Comparison of ENCODE assay signal across 16 mouse cellular contexts in the genomic region with DNA sequence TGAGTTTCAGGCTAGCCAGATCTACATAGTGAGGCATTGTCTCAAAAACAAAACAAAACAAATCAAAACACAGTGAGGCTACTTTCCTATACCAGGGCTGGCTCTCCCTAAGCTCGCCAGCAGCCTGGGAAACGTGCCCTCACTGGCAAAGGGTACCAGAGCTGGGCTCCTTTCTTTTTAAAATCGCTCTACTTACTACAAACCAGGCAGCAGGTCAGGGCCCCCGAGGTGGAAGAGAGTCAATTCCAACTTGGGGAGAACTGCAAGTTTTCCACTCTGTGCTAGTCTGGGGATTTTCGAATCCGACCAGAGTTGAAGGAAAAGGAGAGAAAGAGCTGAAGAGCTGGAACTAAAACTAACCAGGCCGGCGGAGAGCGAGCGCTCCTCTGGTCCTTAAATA. TPM values are rescaled to one million over a fixed set of nuclear protein-coding genes. Genes with fewer than 3 reads are reported as not detected.
DNase-seq lines count a peak whose midpoint lies in the region; ATAC-seq and TF ChIP-seq lines count a peak whose summit lies in the region.
"Had no signal": no experiment of that assay in that cellular context is flagged by ENCODE, and none has a peak within 500 bp of the region (broad histone marks: within the 10 kb centered on the region; RNA-seq: fewer than 3 reads in every experiment).

No protein-coding gene starts in this region.

- H3K4me3 ChIP-seq in left cerebral cortex, adult 2 months = no peak overlapping the region
- no peak overlapping the region for H3K4me3 ChIP-seq in cortical plate, adult 2 months (ENCODE audit: insufficient read depth, low read length)
- H3K4me3 ChIP-seq in hindbrain, postnatal 0 days (ENCODE audit: low read length) = no peak overlapping the region
- H3K4me3 ChIP-seq: heart, embryonic 12.5 days had no signal

- WGBS in hindbrain, postnatal 0 days = 32% methylated on average over 10 of the region's 10 CpGs

- no peaks in the 10 kb centered on the region for H3K9me3 ChIP-seq in hindbrain, postnatal 0 days (ENCODE audit: low read length)
- H3K9me3 ChIP-seq: heart, embryonic 12.5 days had no signal

- TF ChIP-seq POLR2A in cortical plate, adult 2 months (IDR thresholded peaks at IDR 0.05; ENCODE audit: extremely low read depth, insufficient read depth, low read length) = no peak

- intact Hi-C loops in left cerebral cortex, adult 2 months (cut with DNase I) = no loop called here
- intact Hi-C loops in heart, postnatal 36 days (cut with DNase I) = no loop called here

- H3K27me3 ChIP-seq in hindbrain, postnatal 0 days (ENCODE audit: insufficient read depth, low read length) = peaks cover 13% of the 10 kb centered on the region
- H3K27me3 ChIP-seq: Patski had no signal

- H3K4me1 ChIP-seq in cortical plate, adult 2 months (ENCODE audit: control insufficient read depth, insufficient read depth, low read length) = peaks cover 22% of the 10 kb centered on the region
- H3K4me1 ChIP-seq in hindbrain, postnatal 0 days (ENCODE audit: insufficient read depth, low read length) = peaks cover 50% of the 10 kb centered on the region

- 0 out of 2 replicates have a peak overlapping the region, but pooled peaks have one; percentile 5 for H3K4me2 ChIP-seq in hindbrain, postnatal 0 days (ENCODE audit: low read depth, low read length)
- H3K4me2 ChIP-seq: heart, embryonic 12.5 days had no signal

- peak overlapping the region; percentile 96 for H3K27ac ChIP-seq in left cerebral cortex, adult 2 months
- peak overlapping the region; percentile 76 for H3K27ac ChIP-seq in cortical plate, adult 2 months (ENCODE audit: insufficient read depth, low read length)
- H3K27ac ChIP-seq in hindbrain, postnatal 0 days = peak overlapping the region; percentile 90
- H3K27ac ChIP-seq: kidney, postnatal 0 days; liver, embryonic 14.5 days had no signal

- no peak for TF ChIP-seq CTCF in left cerebral cortex, adult 2 months (IDR thresholded peaks at IDR 0.05)
- TF ChIP-seq CTCF in cortical plate, adult 2 months (IDR thresholded peaks at IDR 0.05; ENCODE audit: extremely low read depth, insufficient read depth, low read length) = no peak
- TF ChIP-seq CTCF in hindbrain, postnatal 0 days (IDR thresholded peaks at IDR 0.05; ENCODE audit: low read depth) = no peak

- ATAC-seq in hindbrain, postnatal 0 days = no peak
- ATAC-seq in monocyte, adult 5-6 weeks (replicated peaks; ENCODE audit: insufficient number of reproducible peaks, low FRiP score, low TSS enrichment, poor library complexity, severe bottlenecking) = no peak
- ATAC-seq: CD4-positive, CD25-positive, alpha-beta regulatory T cell, adult 4 months; inflammation-experienced regulatory T-cells, adult 6 months; Patski had no signal

- peak overlapping the region; percentile 30; the same call in 1 of the 2 replicates for H3K9ac ChIP-seq in hindbrain, postnatal 0 days (replicated peaks; ENCODE audit: low read length)
- H3K9ac ChIP-seq: heart, embryonic 12.5 days; liver, embryonic 14.5 days had no signal

- peak; percentile 44 to 56 for DNase-seq in cerebellum, postnatal 36 days
- DNase-seq in cerebellum, adult 9-10 months = no peak
- DNase-seq in left cerebral cortex, adult 2 months (ENCODE audit: extremely low spot score in 1 of 2, low spot score in 2 of 2) = no peak
- no peak for DNase-seq in left cerebral cortex, adult 9 months (ENCODE audit: low spot score in 2 of 2)
- peak; percentile 42 for DNase-seq in hindbrain, postnatal 0 days (ENCODE audit: low spot score)
- no peak for DNase-seq in heart, postnatal 36 days
- DNase-seq: adrenal gland, postnatal 14 days; layer of hippocampus, postnatal 36 days had no signal

- H3K36me3 ChIP-seq in hindbrain, postnatal 0 days (ENCODE audit: insufficient read depth, low read length) = no peaks in the 10 kb centered on the region
- H3K36me3 ChIP-seq: heart, embryonic 12.5 days had no signal

RNA-seq across cellular contexts. Expression of gene Nfix, which starts 17.5 kb away (rescaled TPM):
- total RNA-seq in left cerebral cortex, adult 2 months (2021) = 100 to 1,000 TPM; 347 to 350 TPM
- polyA plus RNA-seq in cortical plate, adult 2 months (2012; rRNA removed) = 82.8 and 89.1 TPM in 2 replicates
- 90.4 and 92.5 TPM in 2 replicates for total RNA-seq in hindbrain, postnatal 0 days (2014; rRNA removed)
- polyA plus RNA-seq in hindbrain, postnatal 0 days (2015; fragmentation: Nextera tagmentation; extraction: Ambion mirVana) = 123 and 126 TPM in 2 replicates
- 8.1 to 16.7 TPM (median 9.9 TPM) in 3 replicates for total RNA-seq in monocyte, adult 5-6 weeks (2017)
- total RNA-seq in heart, postnatal 36 days (2021) = 100 to 1,000 TPM; 279 to 296 TPM

RNA-seq across cellular contexts. Expression of gene Dand5, which starts 39.9 kb away (rescaled TPM):
- total RNA-seq in left cerebral cortex, adult 2 months (2021) = 10 to 100 TPM in 1 of 2 experiments, 1 to 10 TPM in 1; 9.7 to 11.1 TPM
- polyA plus RNA-seq in cortical plate, adult 2 months (2012; rRNA removed) = 14.9 and 16.0 TPM in 2 replicates
- 6.6 and 7.2 TPM in 2 replicates for total RNA-seq in hindbrain, postnatal 0 days (2014; rRNA removed)
- polyA plus RNA-seq in hindbrain, postnatal 0 days (2015; fragmentation: Nextera tagmentation; extraction: Ambion mirVana) = 12.3 and 12.5 TPM in 2 replicates
- total RNA-seq in monocyte, adult 5-6 weeks (2017) = 3.6 to 4.0 TPM (median 3.8 TPM) in 3 replicates
- total RNA-seq in heart, postnatal 36 days (2021) = 1 to 10 TPM; 9.3 to 9.9 TPM

RNA-seq across cellular contexts. Expression of gene Gadd45gip1, which starts 48.6 kb away (rescaled TPM):
- 10 to 100 TPM; 23.9 to 25.8 TPM for total RNA-seq in left cerebral cortex, adult 2 months (2021)
- 26.0 and 31.2 TPM in 2 replicates for polyA plus RNA-seq in cortical plate, adult 2 months (2012; rRNA removed)
- total RNA-seq in hindbrain, postnatal 0 days (2014; rRNA removed) = 33.0 and 34.1 TPM in 2 replicates
- polyA plus RNA-seq in hindbrain, postnatal 0 days (2015; fragmentation: Nextera tagmentation; extraction: Ambion mirVana) = 43.4 and 45.3 TPM in 2 replicates
- 10.0 to 12.8 TPM (median 11.2 TPM) in 3 replicates for total RNA-seq in monocyte, adult 5-6 weeks (2017)
- 10 to 100 TPM; 28.5 to 29.5 TPM for total RNA-seq in heart, postnatal 36 days (2021)

RNA-seq across cellular contexts. Expression of gene Rad23a, which starts 57.8 kb away (rescaled TPM):
- 10 to 100 TPM; 77.7 to 77.8 TPM for total RNA-seq in left cerebral cortex, adult 2 months (2021)
- 84.7 and 85.9 TPM in 2 replicates for polyA plus RNA-seq in cortical plate, adult 2 months (2012; rRNA removed)
- 62.5 and 68.1 TPM in 2 replicates for total RNA-seq in hindbrain, postnatal 0 days (2014; rRNA removed)
- polyA plus RNA-seq in hindbrain, postnatal 0 days (2015; fragmentation: Nextera tagmentation; extraction: Ambion mirVana) = 90.6 and 98.0 TPM in 2 replicates
- 31.6 to 37.2 TPM (median 34.2 TPM) in 3 replicates for total RNA-seq in monocyte, adult 5-6 weeks (2017)
- 10 to 100 TPM; 84.0 to 87.4 TPM for total RNA-seq in heart, postnatal 36 days (2021)

RNA-seq across cellular contexts. Expression of gene G430095P16Rik, which starts 59.9 kb away (rescaled TPM):
- not detected for total RNA-seq in left cerebral cortex, adult 2 months (2021)
- 0.30 and 0.42 TPM in 2 replicates for polyA plus RNA-seq in cortical plate, adult 2 months (2012; rRNA removed)
- total RNA-seq in hindbrain, postnatal 0 days (2014; rRNA removed) = 1.2 TPM in 1 of 2 replicates, not detected in the other
- 1.1 and 1.7 TPM in 2 replicates for polyA plus RNA-seq in hindbrain, postnatal 0 days (2015; fragmentation: Nextera tagmentation; extraction: Ambion mirVana)
- total RNA-seq in monocyte, adult 5-6 weeks (2017) = 6.4 to 8.9 TPM (median 8.2 TPM) in 3 replicates
- total RNA-seq in heart, postnatal 36 days (2021) = under 1 TPM in 1 of 2 experiments, not detected in 1; 0.44 TPM
- total RNA-seq: layer of hippocampus, postnatal 36 days had no signal

Comparison
In these comparisons a context has a peak if more than half of its experiments do, and no peak if none do; other contexts are left out.
1. DNase-seq: peak in cerebellum, postnatal 36 days (2 of 2) and hindbrain, postnatal 0 days (single experiment); none in cerebellum, adult 9-10 months (single experiment), left cerebral cortex, adult 2 months (0 of 2), left cerebral cortex, adult 9 months (0 of 2) and heart, postnatal 36 days (0 of 2).
2. Peak in every context shown above with its lines, with median percentiles within 50 percentile points of each other: H3K27ac ChIP-seq.